ENCODE assay signal across 19 mouse cellular contexts in genomic region chr6:99898077-99898476, GRCm38 (mm10).
DNase-seq lines count a peak whose midpoint lies in the region; ATAC-seq lines count a peak whose summit lies in the region.
"Had no signal": no experiment of that assay in that cellular context is flagged by ENCODE, and none has a peak within 500 bp of the region (broad histone marks: within the 10 kb centered on the region; RNA-seq: fewer than 3 reads in every experiment).

No protein-coding gene starts in this region.

- peak; percentile 52 to 54 for ATAC-seq in hematopoietic stem cell, adult 5-6 weeks (replicated peaks in 1 of 2; ENCODE audit: insufficient read depth in 1 of 2, low FRiP score in 2 of 2, low TSS enrichment in 1 of 2, low read depth in 1 of 2, poor library complexity in 2 of 2, severe bottlenecking in 2 of 2)
- peak; percentile 53; the same call in 1 of the 2 replicates for ATAC-seq in megakaryocyte-erythroid progenitor cell, adult 5-6 weeks (replicated peaks; ENCODE audit: low FRiP score, low TSS enrichment, poor library complexity, severe bottlenecking)
- ATAC-seq: activated CD4-positive, CD25-positive, alpha-beta regulatory T cell, adult 4 months; forebrain, embryonic 13.5 days; forebrain, embryonic 15.5 days; forebrain, postnatal 0 days; Patski had no signal

- intact Hi-C loops in heart, postnatal 36 days (cut with DNase I) = no loop called here

- peak; percentile 27 for DNase-seq in thymus, postnatal 14 days
- DNase-seq in thymus, postnatal 4 days = no peak
- no peak for DNase-seq in embryo, embryonic 11 days
- no peak for DNase-seq in heart, postnatal 36 days
- DNase-seq: adrenal gland, adult 8-10 months; adrenal gland, postnatal 14 days; adrenal gland, postnatal 36 days; cerebellum, adult 11-12 months; cerebellum, adult 2 months; cerebellum, adult 9-10 months; cerebellum, postnatal 10 days; cerebellum, postnatal 25 days; forebrain, postnatal 0 days had no signal
